Mouse (Mus musculus): ENCODE data around the gene Pin1. TPM values are rescaled to one million over a fixed set of nuclear protein-coding genes. Genes with fewer than 3 reads are reported as not detected.

Gene Pin1
- polyA plus RNA-seq, 1 experiment from 2014 or later, result 48.5 TPM

- H3K36me3 ChIP-seq (ENCODE audit: control insufficient read depth, insufficient read depth, low read length), result no peaks in the 10 kb centered on the region
- H3K9me3 ChIP-seq (ENCODE audit: control insufficient read depth, low read length), result no peaks in the 10 kb centered on the region
- H3K4me2 ChIP-seq (ENCODE audit: low read length), result no peak overlapping the region
- H3K27me3 ChIP-seq (ENCODE audit: control insufficient read depth, insufficient read depth, low read length), result no peaks in the 10 kb centered on the region
- no peak overlapping the region for H3K27ac ChIP-seq (replicated peaks in 1 of 2; ENCODE audit: control insufficient read depth in 1 of 2, insufficient read depth in 1 of 2, low read depth in 2 of 2, low read length in 2 of 2)
- no peak for ATAC-seq (ENCODE audit: insufficient number of reproducible peaks, insufficient read depth, low FRiP score, low read depth)
- 80% methylated on average over 16 of the region's 16 CpGs for WGBS
- no peaks in the 10 kb centered on the region for H3K4me1 ChIP-seq (ENCODE audit: control insufficient read depth in 2 of 2, insufficient read depth in 2 of 2, low read length in 2 of 2)
- H3K4me3 ChIP-seq (ENCODE audit: control insufficient read depth in 1 of 2, insufficient read depth in 1 of 2, low read depth in 1 of 2, low read length in 2 of 2), result no peak overlapping the region
- no peak overlapping the region for H3K9ac ChIP-seq (ENCODE audit: low read length)
Observed at GRCm38 (mm10) chr9:20672047-20672446, 20.2 kb downstream of the Pin1 start.

- Histone ChIP-seq H3K4me2 (ENCODE audit: low read length) (no peak overlapping the region), H3K36me3 (ENCODE audit: control insufficient read depth, insufficient read depth, low read length) (no peaks in the 10 kb centered on the region), H3K27me3 (ENCODE audit: control insufficient read depth, insufficient read depth, low read length) (no peaks in the 10 kb centered on the region), H3K27ac (replicated peaks in 1 of 2; ENCODE audit: control insufficient read depth in 1 of 2, insufficient read depth in 1 of 2, low read depth in 2 of 2, low read length in 2 of 2) (no peak overlapping the region), H3K4me1 (ENCODE audit: control insufficient read depth in 2 of 2, insufficient read depth in 2 of 2, low read length in 2 of 2) (no peaks in the 10 kb centered on the region), H3K9ac (ENCODE audit: low read length) (no peak overlapping the region), H3K4me3 (ENCODE audit: control insufficient read depth in 1 of 2, insufficient read depth in 1 of 2, low read depth in 1 of 2, low read length in 2 of 2) (no peak overlapping the region), H3K9me3 (ENCODE audit: control insufficient read depth, low read length) (no peaks in the 10 kb centered on the region)
- WGBS, result 88% methylated on average over 12 of the region's 12 CpGs
- ATAC-seq (ENCODE audit: insufficient number of reproducible peaks, insufficient read depth, low FRiP score, low read depth), result no peak
Observed at GRCm38 (mm10) chr9:20677892-20678291, 26.0 kb downstream of the Pin1 start.

- no peak overlapping the region for H3K4me2 ChIP-seq (ENCODE audit: low read length)
- no peak overlapping the region for H3K27ac ChIP-seq (replicated peaks in 1 of 2; ENCODE audit: control insufficient read depth in 1 of 2, insufficient read depth in 1 of 2, low read depth in 2 of 2, low read length in 2 of 2)
- H3K36me3 ChIP-seq (ENCODE audit: control insufficient read depth, insufficient read depth, low read length), result no peaks in the 10 kb centered on the region
- H3K9me3 ChIP-seq (ENCODE audit: control insufficient read depth, low read length), result no peaks in the 10 kb centered on the region
- no peak overlapping the region for H3K9ac ChIP-seq (ENCODE audit: low read length)
- H3K4me3 ChIP-seq (ENCODE audit: control insufficient read depth in 1 of 2, insufficient read depth in 1 of 2, low read depth in 1 of 2, low read length in 2 of 2), result no peak overlapping the region
- 79% methylated on average over 9 of the region's 9 CpGs for WGBS
- no peaks in the 10 kb centered on the region for H3K27me3 ChIP-seq (ENCODE audit: control insufficient read depth, insufficient read depth, low read length)
- ATAC-seq (ENCODE audit: insufficient number of reproducible peaks, insufficient read depth, low FRiP score, low read depth), result no peak
- H3K4me1 ChIP-seq (ENCODE audit: control insufficient read depth in 2 of 2, insufficient read depth in 2 of 2, low read length in 2 of 2), result no peaks in the 10 kb centered on the region
Observed at GRCm38 (mm10) chr9:20680378-20680958, 28.6 kb downstream of the Pin1 start.

GRCm38 (mm10) chr9:20681546-20682388 lies 29.9 kb downstream of the Pin1 start:
- no peaks in the 10 kb centered on the region for H3K27me3 ChIP-seq (ENCODE audit: control insufficient read depth, insufficient read depth, low read length)
- H3K9me3 ChIP-seq (ENCODE audit: control insufficient read depth, low read length), result no peaks in the 10 kb centered on the region
- H3K9ac ChIP-seq (ENCODE audit: low read length), result no peak overlapping the region
- no peak for ATAC-seq (ENCODE audit: insufficient number of reproducible peaks, insufficient read depth, low FRiP score, low read depth)
- H3K4me2 ChIP-seq (ENCODE audit: low read length), result no peak overlapping the region
- H3K27ac ChIP-seq (replicated peaks in 1 of 2; ENCODE audit: control insufficient read depth in 1 of 2, insufficient read depth in 1 of 2, low read depth in 2 of 2, low read length in 2 of 2), result no peak overlapping the region
- no peak overlapping the region for H3K4me3 ChIP-seq (ENCODE audit: control insufficient read depth in 1 of 2, insufficient read depth in 1 of 2, low read depth in 1 of 2, low read length in 2 of 2)
- WGBS, result 44% methylated on average over 6 of the region's 7 CpGs
- H3K36me3 ChIP-seq (ENCODE audit: control insufficient read depth, insufficient read depth, low read length), result no peaks in the 10 kb centered on the region
- no peaks in the 10 kb centered on the region for H3K4me1 ChIP-seq (ENCODE audit: control insufficient read depth in 2 of 2, insufficient read depth in 2 of 2, low read length in 2 of 2)

GRCm38 (mm10) chr9:20682389-20682722 lies 30.5 kb downstream of the Pin1 start:
- H3K27ac ChIP-seq (replicated peaks in 1 of 2; ENCODE audit: control insufficient read depth in 1 of 2, insufficient read depth in 1 of 2, low read depth in 2 of 2, low read length in 2 of 2), result no peak overlapping the region
- no peaks in the 10 kb centered on the region for H3K9me3 ChIP-seq (ENCODE audit: control insufficient read depth, low read length)
- 73% methylated on average over 2 of the region's 2 CpGs for WGBS
- H3K4me3 ChIP-seq (ENCODE audit: control insufficient read depth in 1 of 2, insufficient read depth in 1 of 2, low read depth in 1 of 2, low read length in 2 of 2), result no peak overlapping the region
- ATAC-seq (ENCODE audit: insufficient number of reproducible peaks, insufficient read depth, low FRiP score, low read depth), result no peak
- H3K4me2 ChIP-seq (ENCODE audit: low read length), result no peak overlapping the region
- H3K4me1 ChIP-seq (ENCODE audit: control insufficient read depth in 2 of 2, insufficient read depth in 2 of 2, low read length in 2 of 2), result no peaks in the 10 kb centered on the region
- no peak overlapping the region for H3K9ac ChIP-seq (ENCODE audit: low read length)
- H3K27me3 ChIP-seq (ENCODE audit: control insufficient read depth, insufficient read depth, low read length), result no peaks in the 10 kb centered on the region
- H3K36me3 ChIP-seq (ENCODE audit: control insufficient read depth, insufficient read depth, low read length), result no peaks in the 10 kb centered on the region

- 45% methylated on average over 16 of the region's 17 CpGs for WGBS
- H3K4me3 ChIP-seq (ENCODE audit: control insufficient read depth in 1 of 2, insufficient read depth in 1 of 2, low read depth in 1 of 2, low read length in 2 of 2), result no peak overlapping the region
- H3K4me1 ChIP-seq (ENCODE audit: control insufficient read depth in 2 of 2, insufficient read depth in 2 of 2, low read length in 2 of 2), result peaks cover 6 to 9% of the 10 kb centered on the region in 2 experiments
- H3K9me3 ChIP-seq (ENCODE audit: control insufficient read depth, low read length), result no peaks in the 10 kb centered on the region
- H3K4me2 ChIP-seq (ENCODE audit: low read length), result no peak overlapping the region
- H3K9ac ChIP-seq (ENCODE audit: low read length), result no peak overlapping the region
- H3K36me3 ChIP-seq (ENCODE audit: control insufficient read depth, insufficient read depth, low read length), result no peaks in the 10 kb centered on the region
- no peak overlapping the region for H3K27ac ChIP-seq (replicated peaks in 1 of 2; ENCODE audit: control insufficient read depth in 1 of 2, insufficient read depth in 1 of 2, low read depth in 2 of 2, low read length in 2 of 2)
- ATAC-seq (ENCODE audit: insufficient number of reproducible peaks, insufficient read depth, low FRiP score, low read depth), result no peak
- H3K27me3 ChIP-seq (ENCODE audit: control insufficient read depth, insufficient read depth, low read length), result no peaks in the 10 kb centered on the region
Observed at GRCm38 (mm10) chr9:20685081-20685861, 33.4 kb downstream of the Pin1 start.

GRCm38 (mm10) chr9:20689403-20689802 lies 37.5 kb downstream of the Pin1 start:
- WGBS, result 40% methylated on average over 1 of the region's 1 CpGs
- Histone ChIP-seq H3K4me1 (ENCODE audit: control insufficient read depth in 2 of 2, insufficient read depth in 2 of 2, low read length in 2 of 2) (peaks cover 7 to 9% of the 10 kb centered on the region in 2 experiments), H3K4me3 (ENCODE audit: control insufficient read depth in 1 of 2, insufficient read depth in 1 of 2, low read depth in 1 of 2, low read length in 2 of 2) (no peak overlapping the region), H3K9me3 (ENCODE audit: control insufficient read depth, low read length) (no peaks in the 10 kb centered on the region), H3K36me3 (ENCODE audit: control insufficient read depth, insufficient read depth, low read length) (no peaks in the 10 kb centered on the region), H3K9ac (ENCODE audit: low read length) (no peak overlapping the region), H3K4me2 (ENCODE audit: low read length) (no peak overlapping the region), H3K27me3 (ENCODE audit: control insufficient read depth, insufficient read depth, low read length) (peaks cover 11% of the 10 kb centered on the region), H3K27ac (replicated peaks in 1 of 2; ENCODE audit: control insufficient read depth in 1 of 2, insufficient read depth in 1 of 2, low read depth in 2 of 2, low read length in 2 of 2) (no peak overlapping the region; a peak in 1 of 4 replicates)
- ATAC-seq (ENCODE audit: insufficient number of reproducible peaks, insufficient read depth, low FRiP score, low read depth), result no peak

All from heart, embryonic 14.5 days (tissue).